Mouse (Mus musculus): ENCODE measurements around the gene Disc1.

Gene Disc1

DNA sequence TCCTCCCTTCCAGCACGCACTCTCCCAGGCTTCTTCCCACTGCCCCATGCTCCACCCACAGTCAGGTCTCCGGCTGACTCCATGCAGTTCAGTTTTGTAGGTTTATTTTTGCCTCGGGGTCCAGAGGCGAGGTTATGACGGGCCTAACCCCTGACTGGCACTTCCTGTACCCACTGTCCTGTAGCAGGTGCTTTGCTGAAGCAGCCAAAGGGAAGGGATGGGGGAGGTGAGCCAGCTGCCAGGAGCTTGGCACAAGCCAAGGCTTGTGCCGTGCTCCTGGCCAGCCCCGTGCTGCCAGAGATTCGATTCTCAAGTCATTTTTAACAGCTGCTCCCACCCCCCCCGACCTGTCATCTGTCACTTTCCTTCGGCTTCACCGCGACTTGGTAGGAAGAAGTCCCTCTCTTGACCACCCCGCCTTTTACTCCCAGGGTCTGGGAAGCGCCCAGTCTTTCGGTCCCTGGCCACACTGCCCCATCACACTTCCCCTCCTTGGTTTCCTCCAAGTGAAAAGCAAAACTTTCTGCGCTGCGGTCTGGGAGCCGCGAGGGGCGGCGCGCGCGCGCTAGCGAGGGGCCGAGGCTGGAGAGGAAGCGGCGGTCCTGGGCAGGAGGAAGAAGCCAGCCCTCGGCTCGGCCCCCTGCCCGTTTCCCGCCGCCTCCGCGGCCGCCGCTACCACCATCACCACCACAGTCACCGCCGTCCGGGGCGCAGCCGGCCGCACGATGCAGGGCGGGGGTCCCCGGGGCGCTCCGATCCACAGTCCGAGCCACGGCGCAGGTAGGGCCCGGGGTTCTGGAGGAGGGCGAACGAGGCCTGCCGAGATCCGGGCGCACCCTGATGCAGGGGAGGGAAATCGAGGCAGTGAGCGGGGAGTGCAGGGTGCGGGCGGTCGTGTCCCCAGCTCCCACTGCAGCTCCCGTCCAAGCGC, at the start of gene Disc1:
TSS of gene Disc1 (plus strand) at position 691 of the 931 bp plus-strand sequence.
- DNase-seq: no peak

DNA sequence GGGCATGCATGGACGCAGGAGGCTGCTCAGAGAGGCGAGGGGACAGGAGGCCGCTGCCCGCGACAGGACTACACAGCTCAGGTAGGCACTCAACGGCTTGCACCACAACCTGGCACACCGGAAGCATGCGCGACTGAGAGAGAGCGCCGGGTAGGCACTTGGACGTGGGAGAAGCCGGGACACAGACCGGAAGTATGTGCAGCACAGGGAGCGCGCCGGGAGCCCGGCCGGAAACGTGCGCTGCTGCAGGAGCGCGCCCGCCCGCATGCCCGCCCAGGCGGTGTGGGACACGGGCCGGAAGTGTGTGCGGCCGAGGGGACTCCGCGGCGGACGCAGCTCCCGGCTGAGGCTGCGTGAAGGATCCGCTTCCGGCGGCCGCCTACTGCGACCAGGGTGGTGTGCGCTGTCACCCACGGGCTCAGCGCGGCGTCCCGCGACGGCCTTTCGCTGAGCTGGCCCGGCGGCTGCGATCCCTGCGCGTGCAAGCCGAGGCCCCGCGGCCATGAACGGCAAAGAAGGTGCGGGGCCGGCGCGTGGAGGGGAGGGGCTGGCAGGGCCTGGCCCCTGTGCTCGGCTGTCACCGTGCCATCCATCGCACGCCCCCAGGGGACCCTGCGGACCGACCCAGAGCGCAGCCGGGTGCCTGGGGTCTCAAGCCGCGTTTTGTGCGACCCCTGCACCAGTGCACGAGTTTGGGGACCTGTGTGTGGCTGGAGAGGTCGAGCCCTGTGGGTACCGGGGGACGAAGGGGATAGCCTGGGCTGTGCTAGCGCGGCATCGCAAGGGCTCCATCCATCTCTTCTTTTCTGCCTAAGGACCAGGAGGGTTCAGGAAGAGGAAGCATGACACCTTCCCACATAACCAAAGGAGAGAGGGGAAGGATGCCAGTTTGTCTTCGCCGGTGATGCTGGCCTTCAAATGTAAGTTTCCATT, 41.0 kb upstream of the Disc1 start, which contains the start of gene Tsnax:
TSS of gene Tsnax (plus strand) at position 303 of the 933 bp plus-strand sequence.
- peak; percentile 89 for DNase-seq

DNA sequence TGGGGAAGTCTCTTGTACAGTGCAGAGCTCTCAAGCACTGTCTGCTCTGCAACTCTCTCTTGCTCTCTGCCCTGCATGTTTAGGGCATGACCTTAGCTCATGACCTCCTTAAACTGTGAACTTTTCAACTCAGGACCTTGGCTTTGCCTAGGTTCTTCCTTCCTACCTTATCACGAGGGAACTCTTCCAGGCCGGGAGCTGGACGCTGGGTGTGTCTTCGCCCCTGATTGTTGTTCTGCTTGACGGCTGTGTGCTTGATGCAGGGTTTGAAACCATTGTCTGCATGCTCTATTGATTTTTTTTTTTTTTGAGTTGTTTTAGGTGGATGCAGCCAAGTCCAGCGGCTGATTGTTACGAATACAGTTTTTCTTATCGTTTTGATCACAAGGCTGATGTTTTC, 29.9 kb upstream of the Disc1 start:
- DNase-seq: no peak

DNA sequence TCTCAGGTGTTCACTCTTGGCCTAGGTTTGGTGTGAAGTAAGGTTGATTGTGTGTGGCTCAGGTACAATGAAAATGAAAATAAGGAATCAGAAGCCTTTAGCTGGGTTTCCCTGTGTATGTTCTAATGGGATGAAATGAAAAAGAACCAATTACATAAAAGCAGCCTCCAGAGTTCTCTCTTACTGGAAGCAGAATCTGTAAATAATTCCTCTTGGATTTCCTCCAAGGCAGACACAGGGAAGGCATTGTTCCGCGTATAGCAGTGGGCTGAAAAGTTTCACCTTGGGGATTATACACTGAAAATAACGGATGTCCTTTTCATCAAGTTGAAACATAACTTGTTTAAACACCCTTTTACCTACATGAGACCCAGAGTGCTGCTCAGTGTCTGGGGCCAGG, 26.8 kb upstream of the Disc1 start:
- DNase-seq: no peak

DNA sequence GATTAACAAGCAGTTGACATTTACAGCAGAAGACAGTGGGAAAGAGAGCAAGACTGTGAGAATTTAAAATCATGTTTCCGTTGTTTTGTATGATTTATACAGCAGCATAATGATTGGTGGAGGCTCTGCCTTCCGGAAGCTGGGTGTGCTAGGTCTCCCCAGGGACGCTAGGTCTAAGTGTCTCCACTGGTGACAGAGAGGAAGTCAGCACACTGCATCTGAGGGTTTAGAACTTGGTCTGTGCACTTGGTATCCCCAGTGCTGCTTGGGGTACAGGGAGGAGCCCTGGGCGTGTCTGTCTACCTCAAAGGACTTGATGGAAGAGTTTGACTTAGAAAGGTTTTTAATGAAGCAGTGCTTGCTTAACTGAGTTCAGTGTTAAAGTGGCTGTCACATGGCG, 25.2 kb upstream of the Disc1 start:
- DNase-seq: no peak

DNA sequence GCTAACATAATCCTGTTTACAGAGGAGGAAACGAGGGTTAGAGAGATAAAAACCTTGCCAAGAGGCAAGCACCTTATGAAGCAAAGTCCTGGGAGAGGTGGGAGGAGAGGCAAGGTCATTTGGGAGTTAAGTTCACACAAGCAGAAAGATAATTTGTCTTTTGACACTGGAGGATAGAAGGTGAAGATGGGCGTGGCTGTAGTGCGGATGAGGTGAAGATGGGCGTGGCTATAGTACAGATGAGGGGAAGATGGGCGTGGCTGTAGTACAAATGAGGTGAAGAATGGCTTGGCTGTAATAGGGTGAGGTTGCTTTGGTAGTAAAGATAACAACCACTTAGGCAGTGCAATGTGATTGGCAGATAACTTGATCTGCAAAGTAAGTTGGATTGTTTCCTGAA, 22.7 kb upstream of the Disc1 start:
- DNase-seq: no peak

DNA sequence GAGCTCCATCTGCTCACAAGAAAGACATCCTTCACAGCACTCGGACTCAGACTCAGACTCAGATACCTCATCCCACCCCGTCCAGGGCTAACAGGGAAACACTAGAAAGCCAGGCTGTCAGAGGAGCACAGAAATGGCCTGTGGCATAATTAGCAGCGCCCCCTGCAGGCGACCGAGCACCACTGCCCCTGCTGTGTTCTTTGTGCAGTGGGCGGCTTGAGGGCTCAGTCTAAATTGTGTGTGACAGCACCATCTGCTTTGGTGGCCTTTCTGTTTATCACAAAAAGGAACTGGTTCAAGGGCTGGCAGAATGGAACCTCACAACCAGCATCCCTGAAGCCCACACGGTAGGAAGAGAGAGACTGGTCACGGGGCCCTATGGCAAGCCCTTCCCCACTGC, 19.3 kb upstream of the Disc1 start:
- DNase-seq: peak; percentile 79

DNA sequence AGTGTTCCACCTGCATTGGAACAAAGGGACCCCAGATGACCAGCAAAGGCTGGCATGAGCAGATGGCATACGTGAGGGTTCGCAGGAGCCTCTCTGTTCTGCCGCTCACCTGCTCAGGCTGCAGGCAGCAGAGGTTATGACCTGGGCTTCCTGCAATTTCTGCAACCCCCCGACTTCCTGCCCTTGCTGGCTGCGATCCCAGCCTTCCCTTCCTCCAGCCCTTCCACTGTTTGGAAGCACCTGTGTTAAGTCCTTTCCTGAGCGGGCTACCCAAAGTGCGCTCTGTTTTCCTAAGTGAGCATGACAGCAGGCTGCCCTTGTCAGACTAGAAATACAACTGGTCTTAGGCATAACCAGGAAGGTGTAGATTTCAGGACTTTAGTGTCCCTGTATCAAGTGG, 16.9 kb upstream of the Disc1 start:
- no peak for DNase-seq

DNA sequence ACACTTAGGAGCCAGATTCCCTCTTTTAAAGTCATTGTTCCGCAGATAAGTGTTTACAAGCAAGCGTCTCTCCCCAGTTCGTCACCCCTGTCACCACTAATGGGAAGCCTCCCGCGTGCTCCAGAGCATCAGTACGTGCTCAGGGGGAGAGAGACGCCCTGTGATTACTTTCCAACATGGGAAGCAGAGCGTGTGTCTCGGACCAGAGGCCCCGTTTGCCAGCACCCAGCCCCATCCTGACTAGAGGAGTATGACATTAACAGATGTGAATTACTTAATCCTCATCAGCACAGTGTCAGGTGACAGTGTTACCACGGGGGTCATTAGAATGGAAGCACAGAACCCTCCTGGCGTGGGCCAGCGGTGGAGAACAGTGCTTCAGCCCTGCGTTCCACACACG, 15.3 kb upstream of the Disc1 start:
- no peak for DNase-seq

DNA sequence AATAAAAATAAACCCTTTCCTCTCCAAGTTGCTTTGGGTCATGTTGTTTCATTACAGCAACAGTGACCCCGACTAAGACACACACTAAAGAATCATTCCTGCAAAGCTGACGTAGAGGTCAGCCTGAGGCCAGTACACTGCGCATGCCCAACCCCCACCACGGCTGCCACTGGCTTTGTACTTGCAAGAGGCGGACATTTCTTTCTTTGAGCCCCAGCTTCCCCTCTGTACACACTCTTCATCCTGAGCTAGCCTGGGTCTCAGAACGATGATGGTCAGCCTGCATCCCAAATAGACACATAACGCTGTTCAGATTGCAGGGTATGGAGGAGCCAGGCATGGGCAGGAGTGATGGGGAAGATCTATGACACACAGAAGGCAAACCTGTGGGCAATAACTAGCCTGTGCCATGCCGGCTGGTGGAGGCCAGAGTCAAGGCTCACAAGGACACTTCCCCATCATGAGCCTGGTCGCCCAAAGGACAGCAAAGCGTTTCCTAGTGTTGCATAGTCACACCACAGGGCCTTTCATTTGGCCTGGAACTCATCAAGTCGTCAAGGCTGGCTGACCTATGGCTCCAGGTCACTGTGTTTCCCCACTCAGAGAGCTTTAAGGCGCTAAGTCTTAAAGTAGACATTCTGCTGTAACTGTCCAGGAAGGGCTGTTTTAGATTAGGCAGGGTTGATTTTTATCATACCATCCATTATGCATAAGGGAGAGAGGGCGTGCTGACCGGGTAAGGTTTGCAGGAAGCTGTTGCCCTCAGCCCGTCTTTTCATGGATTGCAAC, 13.2 kb upstream of the Disc1 start:
- DNase-seq: no peak

DNA sequence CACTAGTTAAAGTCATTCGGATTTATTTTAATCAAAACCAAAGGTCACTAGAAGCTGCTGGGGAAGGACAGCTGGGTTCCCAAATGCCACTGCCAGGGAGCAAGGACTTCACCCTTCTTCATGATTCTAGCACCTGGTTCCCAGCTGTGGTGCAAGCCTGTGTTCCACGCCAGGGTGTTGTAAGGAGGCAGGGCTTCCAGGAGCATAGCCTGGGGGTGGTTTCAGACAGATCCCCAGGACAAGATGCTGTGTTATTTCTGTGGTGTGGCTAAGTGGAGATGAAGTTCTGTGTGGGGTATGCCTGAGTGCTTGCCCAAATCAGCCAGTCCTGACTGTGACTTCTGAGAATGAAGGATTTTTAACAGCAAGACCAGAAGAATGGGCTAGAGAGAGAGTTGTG, 12.5 kb upstream of the Disc1 start:
- DNase-seq: no peak

DNA sequence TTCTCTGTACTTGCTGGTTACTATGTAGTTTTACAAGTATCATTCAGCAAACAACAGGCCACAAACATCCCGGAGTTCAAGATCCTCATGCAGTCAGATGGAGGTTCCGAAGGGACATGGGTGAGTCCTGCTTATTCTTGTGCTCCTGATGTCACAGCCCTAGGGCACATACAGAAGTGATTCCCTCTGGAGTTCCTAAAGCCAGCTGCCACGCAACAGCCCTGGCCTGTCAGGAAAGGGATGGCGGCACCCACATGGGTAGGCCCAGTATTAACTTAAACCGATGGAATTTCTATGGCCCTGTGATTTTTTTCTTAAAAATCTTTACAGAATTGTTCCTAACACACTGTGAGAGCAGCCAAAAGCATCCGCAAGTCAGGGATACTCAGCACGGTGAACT, 10.6 kb upstream of the Disc1 start:
- DNase-seq: no peak

DNA sequence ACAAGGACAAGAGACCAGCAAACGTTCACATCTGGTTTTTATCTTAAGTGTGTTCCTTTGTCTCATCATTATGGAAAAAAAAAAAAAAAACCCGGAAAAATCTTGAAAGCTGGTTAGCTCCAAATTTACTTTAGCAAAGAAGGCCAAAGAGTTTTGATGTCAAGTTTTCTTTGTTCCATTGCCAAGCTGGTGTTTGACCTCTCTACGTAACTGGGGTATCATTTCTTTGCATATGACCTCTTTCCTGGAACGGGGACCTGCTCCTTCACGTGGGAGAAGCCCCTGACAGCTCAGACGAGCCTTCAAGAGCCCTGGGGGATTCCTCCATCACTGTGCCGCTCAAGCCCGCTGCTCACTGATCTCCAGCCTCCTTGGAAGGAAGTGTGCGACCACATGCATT, 10.1 kb upstream of the Disc1 start:
- no peak for DNase-seq

DNA sequence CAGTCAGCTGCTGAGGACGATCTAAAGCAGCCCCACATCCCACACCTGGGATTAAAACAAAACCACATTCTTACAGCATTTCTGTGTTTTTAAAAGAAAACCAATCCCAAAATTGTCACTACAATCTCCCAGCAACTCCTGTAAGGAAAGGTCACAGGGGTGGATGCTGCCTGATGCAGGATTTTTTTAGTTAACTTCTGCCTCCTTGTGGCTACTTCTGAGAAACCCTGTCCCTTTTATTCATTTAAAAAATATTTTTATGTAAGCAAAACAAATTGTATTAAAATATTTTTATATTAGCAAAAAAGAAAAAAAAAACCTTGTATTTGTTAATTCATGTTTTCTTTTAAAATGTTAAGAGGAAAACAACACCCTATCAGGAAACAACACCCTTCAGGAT, 8.2 kb upstream of the Disc1 start:
- DNase-seq: no peak

DNA sequence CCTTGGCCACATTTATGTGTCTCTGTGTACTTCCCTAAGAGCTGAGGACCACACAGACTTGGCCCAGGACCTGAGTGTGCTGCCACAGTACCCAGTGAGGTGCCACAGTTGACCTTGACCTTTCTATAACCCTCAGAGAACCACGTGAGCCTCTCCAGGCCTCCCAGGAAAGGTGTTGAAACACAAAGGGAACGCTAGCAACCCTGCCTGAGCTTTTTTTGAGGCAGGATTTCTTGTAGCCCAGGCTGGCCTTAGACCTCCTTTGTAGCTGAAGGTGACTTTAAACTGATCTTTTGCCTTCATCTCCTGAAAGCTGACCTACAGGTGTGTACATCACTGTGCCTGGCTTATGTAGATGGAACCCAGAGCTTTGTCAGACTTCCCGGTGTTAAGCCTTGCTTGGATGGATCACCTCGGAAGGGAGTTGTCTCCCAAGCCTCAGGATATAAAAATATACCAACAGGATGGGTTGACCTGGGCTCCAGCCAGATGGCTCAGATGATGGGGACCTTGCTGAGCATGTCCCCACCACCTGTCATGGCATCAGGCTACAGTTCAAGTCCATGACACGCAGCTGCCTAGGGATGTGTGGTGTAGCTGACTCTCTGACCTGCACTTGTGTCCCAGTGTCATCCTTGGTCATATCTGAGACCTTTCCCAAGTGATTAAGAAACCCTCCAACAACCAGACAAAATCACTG, 4.8 kb upstream of the Disc1 start:
- DNase-seq: no peak

DNA sequence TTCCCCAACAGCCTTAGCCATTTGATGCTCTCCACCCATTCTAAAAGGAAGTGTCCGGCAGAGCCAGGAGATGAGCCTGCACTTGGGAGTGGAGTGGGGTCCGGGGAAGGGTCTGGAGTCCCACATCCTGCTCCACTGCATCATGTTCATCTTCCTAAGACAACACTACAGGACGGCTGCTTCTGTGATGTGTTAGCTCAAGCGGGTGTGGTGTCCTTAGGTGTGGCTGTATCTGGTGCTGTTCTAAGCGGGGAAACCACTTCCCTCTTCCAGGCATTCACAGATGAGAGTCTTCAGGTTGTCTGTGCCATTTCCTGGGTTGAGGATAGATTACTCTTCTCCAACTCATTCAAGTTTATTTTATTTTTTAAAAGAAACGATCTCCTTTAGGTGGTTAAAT, 4.2 kb upstream of the Disc1 start:
- no peak for DNase-seq

DNA sequence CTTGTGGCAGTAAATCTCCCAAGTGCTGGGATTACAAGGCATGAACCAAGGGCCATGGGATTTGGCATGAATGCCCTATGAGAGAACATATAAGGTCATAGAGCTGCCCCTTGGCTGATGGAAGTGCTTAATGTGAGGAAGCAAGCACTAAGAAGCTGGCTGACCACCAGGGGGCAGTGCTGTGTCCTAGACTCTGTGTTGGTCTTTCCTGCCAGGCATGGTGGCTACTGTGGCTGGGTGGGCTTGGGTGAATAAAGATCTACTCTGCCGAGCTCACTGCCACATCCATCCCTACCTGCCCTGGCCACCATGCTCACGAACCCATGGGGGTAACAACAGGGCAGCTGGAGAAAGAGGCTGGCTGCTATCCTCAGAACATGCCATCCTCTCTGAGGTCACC, 2.0 kb upstream of the Disc1 start:
- peak; percentile 37 for DNase-seq

DNA sequence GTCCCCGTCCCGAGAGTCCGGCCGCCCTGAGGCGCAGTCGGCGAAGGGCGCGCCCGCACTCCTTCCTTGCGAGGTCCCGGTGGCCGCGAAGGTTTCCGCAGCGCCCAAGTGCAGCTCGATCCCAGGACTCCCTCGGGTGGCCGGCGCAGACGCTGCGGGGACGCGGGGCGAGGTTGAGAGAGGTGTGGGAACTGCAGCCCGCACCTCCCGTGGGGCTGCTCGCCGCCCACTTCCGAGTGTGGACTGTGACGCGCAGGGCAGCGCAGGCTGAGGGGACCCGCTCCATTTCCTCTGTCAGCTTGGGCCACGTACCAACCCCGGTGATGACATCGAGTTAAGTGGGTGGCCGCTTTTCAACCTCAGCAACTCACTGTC, 428 bp downstream of the Disc1 start:
- no peak for DNase-seq

DNA sequence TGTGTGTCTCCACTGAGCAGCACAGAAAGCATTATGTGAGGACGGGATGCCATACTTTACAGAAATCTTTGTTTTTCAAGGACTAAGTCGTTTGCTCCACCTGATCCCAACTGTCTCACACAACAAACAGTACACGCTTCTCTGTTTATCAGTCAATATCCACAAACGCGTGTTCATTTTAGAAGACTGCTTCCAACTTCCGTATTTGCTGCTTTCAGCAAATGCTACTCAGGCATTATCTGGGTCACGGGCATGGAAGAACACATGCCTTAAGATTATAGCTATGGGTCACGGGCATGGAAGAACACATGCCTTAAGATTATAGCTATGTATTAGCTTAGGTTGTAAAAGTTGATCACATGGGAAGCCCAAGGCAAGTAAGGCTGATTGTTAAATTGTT, 6.9 kb downstream of the Disc1 start:
- no peak for DNase-seq

DNA sequence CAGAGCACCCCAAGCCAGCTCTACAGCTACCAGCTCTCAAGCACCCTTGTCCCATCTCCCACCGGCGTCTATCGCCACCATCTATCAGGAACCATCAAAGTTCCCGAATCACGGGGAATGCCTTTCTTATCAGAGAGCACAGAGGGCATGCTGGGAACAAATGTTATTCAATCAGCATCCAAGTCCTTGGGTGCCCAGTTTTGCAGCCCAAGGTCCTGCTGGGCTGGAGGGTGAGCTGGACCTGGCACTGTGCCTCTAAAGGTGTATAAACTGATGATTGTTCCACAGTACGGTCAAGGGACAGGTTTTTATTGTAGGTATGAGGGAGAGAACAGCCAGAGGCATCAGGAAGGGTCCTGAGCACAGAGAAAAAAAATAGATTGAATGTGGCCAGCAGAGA, 11.6 kb downstream of the Disc1 start:
- no peak for DNase-seq

DNA sequence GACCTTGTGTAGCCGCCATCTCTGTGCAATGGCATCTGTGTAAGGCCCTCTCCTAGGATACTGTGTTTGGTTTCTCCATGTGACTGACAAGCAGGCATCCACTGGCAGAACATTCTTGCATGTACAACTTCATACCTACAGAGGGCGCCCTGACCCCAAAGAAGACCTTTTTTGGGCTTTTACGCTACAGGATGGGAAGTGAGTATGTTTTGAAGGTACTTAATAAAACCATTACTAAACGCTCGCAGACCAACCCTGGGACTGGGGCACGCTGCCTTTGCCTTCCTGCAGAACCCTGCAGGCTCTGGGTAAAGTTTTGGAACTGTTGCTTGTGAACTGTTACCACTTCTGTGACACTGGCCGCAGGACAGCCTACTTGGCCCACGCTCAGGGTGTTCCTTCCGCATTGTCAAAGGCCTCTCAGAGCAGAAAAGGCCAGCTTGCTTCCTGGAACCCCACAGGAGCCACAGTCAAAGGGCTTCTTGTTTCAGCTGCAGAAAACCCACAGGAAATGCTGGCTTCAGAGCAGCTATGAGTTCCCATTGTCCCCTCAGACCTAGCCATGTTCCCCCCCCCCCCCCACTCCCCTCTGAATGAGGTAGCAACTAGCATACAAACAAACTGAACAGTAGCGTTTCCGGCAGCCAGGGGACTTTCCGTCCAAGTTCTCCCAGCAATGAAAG, 13.1 kb downstream of the Disc1 start:
- DNase-seq: peak; percentile 43

DNA sequence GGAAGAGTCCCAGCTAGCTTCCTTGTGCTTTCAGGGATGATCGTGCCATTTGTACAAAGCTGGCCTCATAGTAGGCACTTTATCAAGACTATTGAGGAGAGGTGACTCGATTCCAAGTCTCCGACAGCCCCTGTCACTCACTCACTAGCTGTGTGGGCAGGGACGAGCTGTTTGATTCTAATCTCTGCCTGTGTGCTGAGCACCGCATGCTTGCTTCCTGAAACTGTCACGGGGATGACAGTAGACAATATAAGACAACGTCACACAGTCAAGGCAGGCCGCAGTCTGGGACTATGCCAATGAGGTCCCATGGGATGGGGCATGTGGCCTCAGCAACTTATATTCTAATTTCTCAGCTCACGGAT, 13.6 kb downstream of the Disc1 start:
- no peak for DNase-seq

All from cerebellum, adult 11 months (tissue).